Mouse (Mus musculus) A20 (cell line): ENCODE data around the gene Chst11.

ENCODE experiments used
- DNase-seq: peaks from one replicate; pipeline ENCODE4 v3.0.0-alpha.2; 2011; ENCODE audit warnings: low read depth, low spot score

The Chst11 gene

DNA sequence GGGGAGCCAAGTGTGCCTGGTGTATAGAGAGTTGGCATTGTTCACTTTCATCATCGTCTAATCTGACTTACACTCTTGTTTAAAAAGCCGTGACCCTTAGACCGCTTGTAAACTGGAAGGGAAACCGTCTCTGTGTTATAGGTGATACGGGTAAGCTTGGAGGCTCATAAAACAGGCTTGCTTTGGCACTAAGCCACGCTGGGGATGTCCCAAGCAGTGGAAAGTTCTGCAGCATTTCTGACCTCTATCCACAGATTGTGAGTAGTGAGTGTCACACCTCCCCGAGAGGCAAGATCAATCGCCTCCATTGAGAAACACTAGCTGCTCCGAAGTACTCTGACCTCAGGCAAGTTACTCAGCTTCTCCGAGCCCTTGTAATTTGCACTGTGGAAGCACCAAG is 47.3 kb downstream of the Chst11 start:
- no peak for DNase-seq

DNA sequence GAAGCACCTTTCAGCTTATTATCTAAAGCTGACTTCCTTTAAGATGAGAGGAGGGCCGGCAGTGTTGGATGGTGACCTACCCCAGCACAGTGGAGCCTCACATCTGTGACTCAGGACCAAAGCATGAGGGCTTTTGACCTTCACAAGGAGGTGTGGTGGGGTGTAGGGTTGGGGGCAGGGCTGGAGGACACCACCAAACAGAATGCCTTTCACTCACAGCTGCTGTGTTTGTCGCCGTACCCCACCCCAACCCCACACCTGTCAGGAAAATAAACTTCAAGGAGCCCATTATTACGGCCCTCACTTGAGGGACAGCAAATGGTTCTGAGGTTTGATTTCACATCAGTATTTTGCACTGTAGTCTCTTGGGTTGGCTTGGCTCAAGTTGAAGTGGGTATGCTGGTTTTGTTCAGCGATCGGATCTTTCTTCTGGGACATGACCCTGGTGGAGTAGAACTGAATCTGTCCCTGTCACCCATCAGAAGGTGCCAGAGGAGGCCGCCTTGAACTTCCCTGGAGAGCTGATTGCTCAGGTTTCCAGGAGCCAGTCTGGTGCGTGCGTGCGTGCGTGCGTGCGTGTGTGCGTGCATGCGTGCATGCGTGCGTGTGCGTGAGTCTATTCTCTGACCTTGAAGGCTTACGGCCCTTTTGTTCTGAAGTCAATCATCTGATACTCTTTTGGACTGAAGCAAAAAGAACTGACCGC is 51.2 kb downstream of the Chst11 start:
- no peak for DNase-seq

DNA sequence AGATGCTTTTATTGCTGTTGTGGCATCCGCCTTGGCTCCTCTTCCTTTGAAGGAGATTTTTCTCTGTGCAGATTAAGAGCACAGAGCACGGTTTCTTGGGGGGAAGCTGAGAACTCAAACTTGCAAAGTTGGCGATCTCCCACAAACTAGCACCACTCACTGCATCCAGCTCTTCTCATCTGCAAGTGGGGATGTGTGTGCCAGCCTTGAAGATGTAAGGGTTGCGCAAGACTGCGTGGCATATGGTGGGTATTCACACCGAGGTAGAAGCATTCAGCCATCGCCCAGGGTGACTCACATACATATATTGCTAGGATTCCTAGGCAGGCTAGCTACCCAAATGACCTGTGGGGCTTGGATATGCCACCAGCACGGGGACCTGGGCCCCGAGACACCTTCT is 52.9 kb downstream of the Chst11 start:
- DNase-seq, result no peak

DNA sequence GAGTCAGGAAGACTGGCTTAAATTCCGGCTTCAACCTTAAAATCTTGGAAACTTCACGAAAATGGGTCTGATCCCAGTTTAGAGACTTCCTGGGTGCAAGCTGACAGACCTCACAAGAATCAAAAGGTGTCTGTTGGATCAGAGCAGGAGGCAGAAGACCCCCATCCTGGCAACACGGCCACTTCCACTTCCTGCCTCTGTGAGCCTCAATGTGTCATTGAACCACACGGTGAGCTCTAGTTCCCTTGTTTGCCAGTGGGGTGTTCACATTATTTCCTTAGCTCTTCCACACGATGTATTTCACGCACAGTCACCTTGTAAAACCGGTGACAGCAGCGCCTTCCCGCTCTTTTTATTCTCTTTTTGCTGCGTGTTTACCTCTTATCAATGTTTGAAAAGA is 54.1 kb downstream of the Chst11 start:
- DNase-seq, result no peak

DNA sequence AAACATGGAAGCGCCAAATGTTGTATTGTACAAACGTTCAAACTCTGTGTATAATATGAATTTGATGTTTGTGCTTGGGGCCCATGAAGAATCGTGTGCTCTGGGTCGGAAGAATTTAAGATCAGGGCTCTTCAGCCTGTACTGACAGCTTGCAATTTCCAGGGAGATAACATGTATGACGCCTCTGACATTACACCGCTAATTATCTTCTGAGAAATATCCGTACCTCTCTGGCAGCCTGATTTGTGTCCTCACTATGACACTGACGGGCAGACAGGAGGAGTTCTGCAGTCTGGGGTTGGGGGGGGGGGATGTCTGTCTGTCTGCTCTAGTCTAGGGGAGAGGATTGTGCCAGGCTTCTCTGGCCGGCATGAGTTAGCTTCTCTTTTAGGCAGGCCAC is 56.6 kb downstream of the Chst11 start:
- DNase-seq, result no peak

DNA sequence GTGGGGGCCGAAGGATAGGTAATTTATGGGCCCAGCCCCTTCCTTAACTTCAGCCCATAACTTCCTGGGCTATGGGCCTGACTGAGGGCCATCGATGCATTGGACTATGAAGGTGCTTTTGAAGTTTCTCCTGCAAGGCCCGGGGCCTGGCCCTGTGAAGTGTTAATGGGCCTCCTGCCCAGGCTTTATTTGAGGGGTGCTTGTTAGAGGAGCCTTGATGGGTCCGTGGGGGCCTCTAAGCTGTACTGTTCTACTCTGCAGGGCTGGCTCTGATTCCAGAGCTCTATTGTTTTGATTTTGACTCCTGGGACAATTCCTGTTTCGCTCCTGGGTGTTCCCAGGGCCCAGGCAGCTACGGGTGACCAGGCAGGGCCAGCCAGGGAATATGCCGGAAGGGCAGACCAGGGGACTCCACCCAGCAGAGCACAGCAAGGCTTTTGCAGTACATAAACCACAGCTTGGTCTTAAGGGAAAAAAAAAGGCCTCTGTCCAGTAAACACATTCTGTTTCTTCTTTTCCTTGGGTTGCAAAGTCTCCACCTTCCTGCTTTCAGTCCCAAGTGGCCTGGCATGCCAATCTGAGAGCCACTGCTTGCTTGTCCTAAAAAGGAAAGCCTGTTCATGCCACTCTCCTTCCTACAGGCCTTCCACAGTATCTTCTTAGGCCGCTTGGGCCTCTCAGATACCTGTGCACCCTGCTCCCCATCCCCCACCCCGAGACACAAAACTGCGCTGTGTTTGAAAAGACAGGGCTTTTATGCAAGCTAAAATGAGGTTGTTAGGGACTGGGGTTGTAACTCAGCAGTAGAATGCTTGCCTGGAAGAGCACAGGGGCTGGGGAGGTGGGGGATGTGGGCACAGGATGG is 57.5 kb downstream of the Chst11 start:
- DNase-seq, result no peak

DNA sequence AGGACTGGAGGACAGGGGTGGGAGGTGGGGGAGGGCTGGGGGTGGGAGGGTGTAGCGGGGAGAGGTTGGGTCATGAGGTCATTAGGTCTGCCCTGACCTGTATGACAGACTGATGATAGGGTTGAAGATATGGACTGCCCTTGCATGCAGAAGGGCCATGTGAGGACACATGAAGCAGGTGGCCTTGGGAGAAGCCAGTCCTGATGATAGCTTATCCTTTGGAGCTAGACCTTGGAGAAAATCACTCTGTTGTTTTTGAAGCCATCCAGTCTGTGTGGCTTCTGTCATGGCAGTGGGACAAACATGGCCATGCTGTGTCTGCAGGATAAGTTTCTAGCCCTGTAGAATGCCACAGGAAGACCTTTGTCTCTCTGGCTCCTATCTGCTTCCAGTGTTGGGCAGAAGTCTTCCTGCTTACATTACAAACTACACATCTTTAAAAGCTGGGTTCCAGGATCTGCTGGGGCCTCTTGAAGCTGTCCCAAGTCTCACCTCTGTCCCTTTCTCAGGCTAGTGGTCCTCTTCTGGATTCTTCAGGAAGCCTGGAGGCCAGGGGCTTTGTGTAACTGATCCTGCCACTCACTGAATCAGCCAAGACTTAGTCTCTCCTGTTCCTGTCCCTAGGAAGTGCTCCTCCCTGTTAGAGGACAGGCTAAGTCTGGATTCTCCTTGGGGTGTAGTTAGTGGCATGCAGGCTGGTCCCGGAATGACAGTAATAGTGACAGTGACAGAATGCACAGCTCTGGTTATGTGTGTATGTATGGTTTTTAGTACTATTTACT is 58.4 kb downstream of the Chst11 start:
- DNase-seq, result no peak

DNA sequence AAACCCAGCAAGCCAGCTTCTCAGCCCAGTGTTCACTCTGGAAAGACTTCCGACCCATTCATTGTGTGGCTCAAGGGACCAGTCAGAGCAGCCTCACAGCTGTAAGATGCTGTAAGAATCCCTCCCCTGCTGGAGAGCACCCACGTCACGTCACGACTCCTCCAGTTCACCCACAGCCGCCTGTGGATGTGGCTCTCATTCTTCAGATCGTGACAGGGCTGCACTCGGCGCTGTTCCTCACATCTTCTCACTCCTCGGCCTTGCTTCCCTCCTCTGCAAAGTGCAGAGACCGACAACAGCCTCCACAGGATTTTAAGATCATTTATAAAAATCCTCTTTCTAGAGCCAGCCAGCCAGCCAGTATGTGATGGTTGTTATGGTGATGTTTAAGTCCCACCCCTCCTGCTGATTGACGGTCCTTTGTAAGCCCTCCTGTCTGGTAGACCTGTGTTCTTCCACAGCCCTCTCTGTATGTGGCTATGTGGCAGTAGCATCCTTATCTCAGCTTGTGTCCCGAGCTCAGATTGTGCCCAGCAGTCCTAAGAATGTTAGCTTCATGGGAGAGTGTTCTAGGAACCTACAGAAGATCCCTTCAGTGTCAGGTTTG is 64.0 kb downstream of the Chst11 start:
- no peak for DNase-seq

DNA sequence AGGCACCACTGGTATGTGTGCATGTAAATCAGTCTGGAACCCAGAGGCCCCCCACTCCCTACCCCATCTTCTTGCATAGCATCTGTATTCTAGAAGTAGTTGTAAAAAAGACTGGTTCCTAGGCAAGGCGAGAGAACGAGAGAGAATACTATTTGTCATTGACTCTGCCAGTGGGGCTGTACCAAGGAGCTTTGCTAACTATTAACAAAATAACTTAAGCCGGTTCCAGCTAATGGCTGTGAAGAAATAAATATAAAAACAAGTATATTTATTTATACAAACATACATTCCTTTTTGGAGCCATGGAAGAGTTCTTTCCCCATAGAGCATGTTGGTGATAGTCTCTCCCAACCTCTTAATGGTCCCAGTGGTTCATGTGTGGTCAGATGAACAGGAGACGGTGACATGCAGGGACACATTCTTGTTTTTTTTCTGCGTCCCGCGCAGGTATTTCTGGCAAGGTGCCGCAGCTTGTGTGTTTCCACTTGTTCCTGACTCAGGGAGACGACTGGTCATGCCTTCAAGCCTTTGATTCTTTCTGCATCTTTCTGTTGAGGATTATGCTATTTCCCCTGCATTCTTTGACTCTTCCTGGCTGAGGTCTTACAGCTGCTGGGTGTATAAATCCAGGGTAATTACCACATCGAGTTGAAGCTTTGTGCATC is 68.7 kb downstream of the Chst11 start:
- DNase-seq, result no peak

DNA sequence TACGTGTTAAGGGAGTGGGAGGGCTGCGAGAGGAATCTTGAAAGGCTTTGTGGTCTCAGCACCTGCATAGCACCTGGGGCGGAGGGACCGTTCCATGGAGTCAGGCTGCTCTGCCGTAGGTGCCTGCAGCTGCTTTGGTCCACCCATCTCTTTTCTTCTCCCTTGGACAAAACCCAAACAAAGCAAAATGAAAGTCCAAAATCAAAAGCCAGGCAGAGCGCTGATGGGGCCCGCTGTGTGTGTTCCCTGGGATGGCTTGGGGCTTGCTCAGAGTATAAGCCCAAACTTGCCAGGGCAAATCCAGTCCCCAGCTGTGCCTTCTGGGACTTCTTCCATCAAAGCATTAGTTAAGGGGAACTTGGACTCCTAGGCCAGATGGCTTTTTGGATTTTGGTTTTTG is 71.0 kb downstream of the Chst11 start:
- DNase-seq, result no peak

DNA sequence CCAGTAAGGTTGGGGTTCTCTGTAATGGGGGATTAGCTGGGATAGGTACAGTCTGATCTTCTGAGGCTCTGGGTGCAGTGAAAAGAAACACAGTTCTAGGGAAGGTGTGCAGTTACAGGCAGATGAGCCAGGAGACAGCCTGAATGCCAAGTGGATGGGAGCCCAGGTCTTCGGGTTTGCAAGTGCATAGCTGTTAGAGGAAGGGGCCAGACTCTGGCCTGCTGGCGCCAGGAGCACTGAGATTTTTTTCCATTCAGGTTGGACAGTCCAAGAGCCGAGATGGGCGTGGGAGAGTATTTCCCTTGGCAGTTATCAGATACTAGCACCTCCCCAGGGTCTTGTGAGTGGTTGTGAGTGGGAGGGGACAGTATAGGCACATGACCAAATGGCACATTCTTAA is 71.6 kb downstream of the Chst11 start:
- DNase-seq, result no peak

DNA sequence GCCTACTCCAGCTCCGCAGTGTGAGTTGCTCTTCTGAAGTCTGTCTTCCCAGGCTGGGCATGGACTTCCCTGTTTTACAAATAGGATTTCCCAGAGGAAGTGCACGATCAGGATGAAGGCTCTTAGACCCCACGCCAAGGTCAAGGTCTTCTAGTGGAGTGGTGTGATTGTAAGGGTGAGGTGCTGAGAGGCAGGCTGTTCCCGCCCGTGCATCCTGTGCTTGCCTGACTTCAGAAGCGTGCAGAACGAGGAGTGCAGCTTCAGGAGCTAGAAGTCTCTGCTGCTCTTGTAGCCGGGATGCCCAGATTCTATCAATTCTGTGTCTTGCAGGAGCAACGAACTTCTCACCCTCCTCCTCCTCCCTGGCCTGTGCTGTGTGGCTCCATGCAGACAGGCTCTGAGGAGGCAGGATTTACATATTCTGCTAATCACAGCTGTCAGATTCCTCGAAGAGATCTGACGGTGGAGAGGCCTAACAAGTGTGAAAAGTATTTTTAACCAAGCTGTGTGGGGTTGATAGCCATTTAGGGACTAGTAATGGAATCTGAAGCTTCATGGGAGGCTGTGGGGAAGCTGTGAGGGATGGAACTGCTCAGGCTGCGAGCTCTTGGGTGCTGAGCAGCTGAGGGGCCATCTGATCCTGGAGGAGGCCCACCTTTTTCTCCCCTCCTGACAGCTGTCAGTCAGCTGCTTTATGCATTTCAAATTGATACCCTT is 74.9 kb downstream of the Chst11 start:
- DNase-seq, result no peak

DNA sequence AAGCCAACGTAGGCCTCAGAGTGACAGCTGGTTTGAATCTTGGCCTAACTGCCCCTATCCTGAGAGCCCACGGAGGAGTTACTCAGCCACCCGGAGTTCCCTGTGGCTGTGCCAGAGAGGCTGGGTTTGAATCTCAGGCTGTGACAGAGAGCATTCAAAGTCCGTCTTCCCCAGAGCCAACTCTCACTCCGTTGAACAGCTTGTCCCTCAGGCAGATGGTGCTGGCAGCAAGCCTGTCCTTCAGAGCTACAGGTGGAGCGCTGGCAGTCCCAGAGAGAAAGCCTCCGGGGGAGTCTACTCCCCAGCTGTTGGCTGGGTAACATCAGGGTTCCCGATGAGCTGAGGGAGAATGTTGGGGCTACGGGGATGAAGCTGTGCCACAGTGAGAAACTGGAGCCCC is 77.0 kb downstream of the Chst11 start:
- DNase-seq, result no peak

DNA sequence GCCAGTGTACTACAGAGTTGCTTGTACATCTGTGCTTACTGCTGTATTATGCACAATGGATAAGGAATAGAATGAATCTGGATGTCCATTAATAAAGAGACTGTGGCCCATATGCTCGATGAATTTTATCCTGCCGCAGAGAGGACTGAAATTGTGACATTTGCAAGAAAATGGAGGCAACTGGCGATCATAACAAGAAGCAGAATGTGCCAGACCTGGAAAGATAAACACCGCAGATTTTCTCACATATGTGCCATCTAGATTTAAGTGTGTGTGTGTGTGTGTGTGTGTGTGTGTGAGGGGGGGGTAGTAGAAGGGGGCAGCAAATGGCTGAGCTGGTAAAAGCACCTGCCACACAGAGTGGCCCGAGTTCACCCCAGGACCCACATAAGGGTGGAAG is 79.5 kb downstream of the Chst11 start:
- DNase-seq, result no peak

DNA sequence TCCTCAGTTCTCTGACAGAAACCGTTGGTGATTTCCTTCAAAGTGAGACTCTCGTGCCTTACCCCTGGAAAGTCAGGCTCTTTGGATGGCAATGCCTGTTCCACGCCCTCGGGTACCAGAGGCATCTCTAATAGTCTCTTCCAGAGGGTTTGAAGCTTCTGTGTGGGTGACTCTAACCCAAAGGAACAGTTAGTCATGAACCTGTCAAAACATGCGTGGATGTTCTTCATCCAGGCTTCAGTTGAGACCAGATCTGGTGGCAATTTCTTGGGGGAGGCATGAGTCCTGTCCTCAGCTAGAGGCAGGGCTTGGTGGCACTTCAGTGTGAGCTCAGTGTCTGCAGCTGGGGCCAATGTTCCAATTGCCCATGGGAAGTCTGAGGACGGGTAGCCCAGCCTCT is 80.9 kb downstream of the Chst11 start:
- DNase-seq, result no peak

DNA sequence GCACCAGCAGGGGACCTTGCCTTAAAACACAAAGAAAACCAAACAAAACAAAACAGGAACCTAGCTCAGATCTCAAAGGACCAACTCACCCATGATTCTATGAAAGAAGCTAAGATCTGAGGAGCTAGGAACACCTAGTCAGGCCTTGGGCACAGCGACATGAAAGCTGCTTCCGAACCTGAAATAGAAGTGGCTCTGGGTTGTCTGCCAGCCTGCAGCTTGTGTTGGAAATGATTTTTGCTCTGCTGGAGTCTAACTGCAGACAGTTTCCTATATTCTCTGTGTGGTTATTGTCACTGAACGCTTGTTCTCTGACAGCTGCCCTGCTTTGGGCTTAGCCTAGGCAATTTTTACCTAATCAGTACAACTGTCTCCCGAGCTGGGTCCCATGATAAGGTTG is 82.0 kb downstream of the Chst11 start:
- DNase-seq, result peak; percentile 53

DNA sequence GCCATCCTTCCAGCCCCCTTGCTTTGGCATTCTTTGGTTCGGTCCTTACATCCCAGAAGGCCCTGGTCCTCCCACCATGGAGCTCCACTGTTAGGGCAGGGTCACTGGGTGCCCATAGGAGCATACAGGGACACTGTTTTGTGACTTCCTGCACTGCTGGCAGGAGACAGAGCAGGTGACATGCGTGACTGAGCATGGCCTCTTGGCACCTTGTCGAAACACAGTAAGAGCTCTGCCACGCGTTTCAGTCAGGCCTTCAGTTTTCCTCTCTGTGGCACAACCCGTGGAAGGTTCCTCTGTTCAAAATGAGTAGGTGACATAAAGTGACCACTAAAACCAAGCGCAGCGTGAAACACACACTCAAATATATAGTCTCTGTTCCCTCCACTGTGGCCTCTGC is 83.2 kb downstream of the Chst11 start:
- DNase-seq, result peak; percentile 73

DNA sequence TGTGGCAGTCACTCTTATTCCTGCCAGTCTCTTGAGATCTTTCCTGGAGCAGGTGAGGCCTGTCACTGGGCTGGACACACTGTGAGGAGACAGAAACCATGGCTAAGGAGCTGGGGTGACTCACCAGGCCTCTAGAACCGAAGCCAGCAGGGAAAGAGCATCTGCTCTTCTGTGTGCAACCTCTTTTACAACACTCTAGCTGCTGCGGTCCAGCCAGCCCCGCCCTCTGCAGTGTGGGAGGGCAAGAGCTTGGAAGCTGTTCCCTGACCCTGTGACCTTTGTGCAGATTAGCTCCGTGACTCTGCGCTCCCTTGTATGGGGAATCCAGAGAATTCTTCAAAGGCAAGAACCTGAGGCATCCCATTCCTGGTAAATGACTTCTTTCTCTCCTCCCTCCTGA is 84.5 kb downstream of the Chst11 start:
- no peak for DNase-seq

DNA sequence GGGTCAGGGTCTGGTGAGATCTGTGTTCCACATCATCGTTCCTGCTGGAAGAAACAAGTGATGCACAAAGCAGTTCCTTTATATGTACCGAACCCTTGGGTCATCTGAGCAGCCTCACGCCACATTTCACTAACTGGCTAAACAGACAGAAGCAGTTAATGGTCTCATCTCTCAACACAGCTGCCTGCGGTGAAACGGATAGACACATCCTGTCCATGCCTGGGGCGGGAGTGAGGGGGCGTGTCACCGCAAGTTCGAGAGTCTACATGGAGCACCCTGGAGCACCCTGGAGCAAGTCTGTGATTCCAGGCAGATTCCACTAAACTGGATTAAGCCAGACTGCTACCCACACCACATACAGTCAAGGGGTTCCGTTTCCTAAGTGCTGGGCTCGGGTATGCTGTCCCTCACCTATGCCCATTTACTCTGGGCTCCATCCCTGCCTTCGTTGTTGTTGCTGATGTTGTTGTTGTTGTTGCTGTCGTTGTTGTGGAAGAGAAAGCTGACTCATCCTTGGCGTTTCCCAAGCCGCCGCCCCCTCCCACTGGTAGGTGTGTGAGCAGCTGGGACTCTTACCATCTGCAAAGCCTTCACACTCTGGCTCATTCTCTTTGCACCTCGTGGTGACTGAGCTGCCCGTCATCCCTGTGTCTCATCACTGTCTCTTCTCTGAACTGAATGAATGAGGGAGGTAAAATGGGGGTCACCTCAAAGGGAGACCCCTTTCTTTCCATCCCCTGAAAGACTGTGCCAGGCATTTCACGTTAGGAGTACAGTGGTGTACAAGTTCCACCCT is 86.7 kb downstream of the Chst11 start:
- DNase-seq, result no peak

DNA sequence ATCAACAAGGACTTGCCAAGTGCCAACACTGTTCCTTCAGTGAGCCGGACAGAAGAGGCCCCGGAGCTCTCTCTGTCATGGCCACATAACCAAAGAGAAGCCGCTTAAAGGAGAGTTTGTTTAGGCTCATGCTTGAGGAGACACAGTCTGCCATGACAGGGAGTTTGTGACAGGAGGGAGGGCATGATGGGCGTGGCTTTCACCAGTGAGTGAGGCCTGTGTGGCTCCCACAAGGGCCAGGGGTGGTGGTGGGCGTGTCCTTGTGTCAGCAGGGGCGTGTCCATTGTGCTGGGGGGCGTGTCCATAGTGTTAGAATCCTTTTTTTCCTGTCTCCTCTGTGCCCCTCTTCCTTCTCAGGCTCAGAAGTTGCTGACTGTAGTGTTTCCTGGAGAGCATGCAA is 87.8 kb downstream of the Chst11 start:
- peak; percentile 33 for DNase-seq
